Mouse (Mus musculus) small intestine, adult 2 months (tissue): ENCODE data around the gene Dnajb7. TPM values are rescaled to one million over a fixed set of nuclear protein-coding genes. Genes with fewer than 3 reads are reported as not detected.

Experiments
- H3K27ac ChIP-seq: fragments of 200-500 bp; 2 replicates; pipeline ENCODE4 v1.5.1; 2012; ENCODE audit warnings: low read depth, low read length, control low read depth, inconsistent platforms; ENCODE audit not compliant: insufficient read depth
- H3K27me3 ChIP-seq: fragments of 200-500 bp; 2 replicates; pipeline ENCODE4 v1.6.1; 2012; ENCODE audit warnings: mild to moderate bottlenecking, moderate library complexity, low read length, inconsistent platforms; ENCODE audit not compliant: control insufficient read depth, insufficient read depth
- H3K36me3 ChIP-seq: fragments of 200-500 bp; 2 replicates; pipeline ENCODE4 v1.6.1; 2012; ENCODE audit warnings: mild to moderate bottlenecking, low read length, control low read depth, inconsistent platforms; ENCODE audit not compliant: control insufficient read depth, insufficient read depth
- H3K4me1 ChIP-seq: fragments of 200-500 bp; 2 replicates; pipeline ENCODE4 v1.6.1; 2012; ENCODE audit warnings: low read length, inconsistent platforms, mixed read lengths; ENCODE audit not compliant: control insufficient read depth, insufficient read depth, insufficient read length
- H3K4me3 ChIP-seq: fragments of 200-500 bp; 2 replicates; pipeline ENCODE4 v1.5.1; 2012; ENCODE audit warnings: low read depth, mild to moderate bottlenecking, control low read depth, inconsistent platforms, low read length, moderate library complexity
- CTCF ChIP-seq: fragments of 200-500 bp; IDR thresholded peaks from 2 replicates; pipeline ENCODE4 v1.5.1; 2012; ENCODE audit warnings: low read depth, mild to moderate bottlenecking, control low read depth, inconsistent platforms, low read length, moderate library complexity, mixed read lengths; ENCODE audit not compliant: insufficient replicate concordance, insufficient read length; ENCODE audit errors: extremely low read depth
- POLR2A ChIP-seq: fragments of 200-500 bp; IDR thresholded peaks from 2 replicates; pipeline ENCODE4 v1.6.1; 2012; ENCODE audit warnings: low read depth, mild to moderate bottlenecking, control low read depth, inconsistent platforms, low read length, moderate library complexity
- WGBS: fragments of 180-500 bp; shearing (Covaris S2); methylation state at CpG from one replicate; pipeline ENCODE4 v1.1.7; 2018; 5-methylcytosine and 5-hydroxymethylcytosine counted together
- polyA plus RNA-seq: library from polyadenylated mRNA; depleted of rRNA; stranded (reverse); fragments of >200 nt; gene quantifications from 2 replicates; pipeline ENCODE4 v1.2.3, GENCODE M21; 2012

The Dnajb7 gene
- polyA plus RNA-seq, 1 experiment = not detected

DNA sequence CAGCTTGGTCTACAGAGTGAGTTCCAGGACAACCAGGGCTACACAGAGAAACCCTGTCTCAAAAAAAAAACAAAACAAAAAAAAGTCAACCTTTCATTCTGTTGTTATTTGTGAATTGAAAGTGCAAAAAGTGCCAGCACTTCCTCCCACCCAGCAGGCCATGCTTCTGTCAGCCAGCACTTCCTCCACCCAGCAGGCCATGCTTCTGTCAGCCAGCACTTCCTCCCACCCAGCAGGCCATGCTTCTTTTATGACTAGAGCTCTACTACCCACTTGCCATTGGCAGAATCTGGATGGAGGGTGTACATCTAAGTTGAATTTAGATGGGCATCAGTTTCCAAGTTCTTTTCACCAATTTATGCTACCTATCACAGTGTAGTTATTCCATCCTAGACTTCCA lies 15.1 kb downstream of the Dnajb7 start:
- Histone ChIP-seq H3K4me1 (0 out of 2 replicates have a peak, but pooled peaks cover 3% of the 10 kb centered on the region), H3K36me3 (peaks cover 18% of the 10 kb centered on the region), H3K27me3 (no peaks in the 10 kb centered on the region), H3K4me3 (no peak overlapping the region), H3K27ac (no peak overlapping the region)
- TF ChIP-seq CTCF (no peak), POLR2A (no peak)

DNA sequence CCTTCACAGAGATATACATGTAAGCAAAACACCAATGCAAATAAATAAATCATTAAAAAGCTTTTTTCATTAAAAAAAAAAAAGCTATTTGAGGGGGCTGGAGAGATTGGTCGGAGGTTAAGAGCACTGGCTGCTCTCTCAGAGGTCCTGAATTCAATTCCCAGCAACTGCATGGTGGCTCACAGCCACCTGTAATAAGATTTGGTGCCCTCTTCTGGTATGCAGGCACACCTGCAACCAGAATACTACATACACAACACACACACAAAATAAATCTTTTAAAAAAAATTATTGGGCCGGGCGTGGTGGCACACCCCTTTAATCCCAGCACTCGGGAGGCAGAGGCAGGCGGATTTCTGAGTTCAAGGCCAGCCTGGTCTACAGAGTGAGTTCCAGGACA lies 21.8 kb downstream of the Dnajb7 start:
- Histone ChIP-seq H3K27ac (no peak overlapping the region), H3K36me3 (peaks cover 38% of the 10 kb centered on the region), H3K4me1 (no peaks in the 10 kb centered on the region), H3K27me3 (no peaks in the 10 kb centered on the region), H3K4me3 (no peak overlapping the region)
- 95% methylated on average over 5 of the region's 5 CpGs for WGBS
- TF ChIP-seq POLR2A (no peak), CTCF (peak; percentile 33; the same call in 1 of the 2 replicates)

DNA sequence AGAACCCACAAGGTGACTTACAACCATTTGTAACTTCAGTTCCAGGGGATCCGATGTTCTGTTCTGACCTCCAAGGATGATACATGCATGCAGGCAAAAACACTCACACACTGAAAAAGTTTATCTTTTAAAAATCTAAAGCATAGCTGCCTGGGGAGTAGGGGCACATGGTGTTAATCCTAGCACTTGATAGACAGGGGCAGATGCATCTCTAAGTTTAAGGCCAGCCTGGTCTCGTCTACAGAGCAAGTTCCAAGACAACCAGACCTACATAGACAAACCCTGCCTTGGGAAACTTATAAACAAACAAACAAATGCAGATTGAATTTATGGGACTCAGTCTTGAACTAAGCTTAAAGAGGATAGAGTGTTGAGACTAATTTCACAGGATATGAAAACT lies 29.3 kb downstream of the Dnajb7 start:
- H3K4me1 ChIP-seq = no peaks in the 10 kb centered on the region
- 90% methylated on average over 2 of the region's 2 CpGs for WGBS
- H3K36me3 ChIP-seq = peaks cover 37% of the 10 kb centered on the region
- TF ChIP-seq POLR2A = no peak
- no peak for TF ChIP-seq CTCF
- H3K27ac ChIP-seq = no peak overlapping the region
- H3K4me3 ChIP-seq = no peak overlapping the region
- H3K27me3 ChIP-seq = no peaks in the 10 kb centered on the region

DNA sequence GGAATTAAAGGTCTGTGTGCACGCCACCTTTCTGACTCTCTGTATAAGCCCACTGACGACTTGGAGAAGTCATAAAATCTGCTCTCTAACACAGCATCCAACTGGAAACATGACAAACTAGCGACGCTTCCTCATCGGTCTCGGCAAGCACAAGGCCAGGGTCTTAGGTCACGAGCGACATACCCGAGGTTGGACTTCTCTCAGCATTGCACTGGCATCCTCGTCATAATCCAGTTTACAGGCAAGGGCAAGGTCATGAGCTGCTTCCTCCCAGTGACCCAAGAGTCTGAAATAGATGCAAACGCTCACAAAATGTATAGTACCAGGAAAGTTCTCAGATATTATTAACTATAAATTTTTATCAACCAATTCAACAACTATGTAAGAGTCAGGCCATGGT lies 33.5 kb downstream of the Dnajb7 start:
- peaks cover 56% of the 10 kb centered on the region for H3K36me3 ChIP-seq
- no peak overlapping the region for H3K27ac ChIP-seq
- 90% methylated on average over 11 of the region's 11 CpGs for WGBS
- H3K27me3 ChIP-seq = no peaks in the 10 kb centered on the region
- no peaks in the 10 kb centered on the region for H3K4me1 ChIP-seq
- TF ChIP-seq CTCF (no peak), POLR2A (no peak)
- no peak overlapping the region for H3K4me3 ChIP-seq

DNA sequence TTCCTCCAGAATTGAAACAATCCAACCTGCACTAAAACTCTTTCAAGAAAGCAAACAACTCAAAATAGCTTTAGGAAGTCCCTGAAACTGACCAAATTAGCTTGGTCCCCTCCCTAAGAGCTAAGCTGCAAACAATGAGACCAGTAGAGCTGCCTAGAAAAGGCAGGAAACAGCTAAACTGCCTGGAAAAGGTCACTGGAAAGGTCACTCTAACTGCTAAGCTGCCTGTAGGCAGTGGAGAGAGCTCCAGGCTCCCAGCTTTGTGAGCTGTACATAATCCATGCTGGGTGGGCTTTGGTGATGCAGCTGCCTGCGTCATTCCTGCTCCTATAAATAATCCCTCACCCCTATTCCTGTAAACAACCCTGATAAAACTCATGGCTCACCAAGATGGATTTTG lies 37.7 kb downstream of the Dnajb7 start:
- Histone ChIP-seq H3K27me3 (no peaks in the 10 kb centered on the region), H3K4me3 (no peak overlapping the region), H3K4me1 (no peaks in the 10 kb centered on the region), H3K36me3 (peaks cover 46% of the 10 kb centered on the region), H3K27ac (no peak overlapping the region)
- 93% methylated on average over 1 of the region's 1 CpGs for WGBS
- TF ChIP-seq CTCF (no peak), POLR2A (no peak)

DNA sequence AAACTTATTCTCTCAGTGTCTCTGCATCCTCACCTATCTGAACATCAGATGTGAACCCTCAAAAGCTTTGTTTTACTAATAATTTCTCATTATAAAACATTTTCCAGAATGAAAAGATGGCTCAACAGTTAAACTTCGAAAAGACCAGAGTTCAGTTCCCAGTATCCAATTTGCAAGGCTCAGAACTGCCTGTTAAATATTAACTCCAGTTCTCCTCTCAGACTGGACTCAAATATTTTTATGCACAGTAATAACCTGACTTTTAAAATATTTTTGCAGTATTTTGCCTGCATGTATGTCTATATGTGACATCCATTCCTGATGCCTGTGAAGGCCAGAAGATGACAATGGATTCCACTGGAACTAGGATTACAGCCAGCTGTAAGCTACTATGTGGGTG lies 39.5 kb downstream of the Dnajb7 start:
- H3K4me3 ChIP-seq = no peak overlapping the region
- peaks cover 45% of the 10 kb centered on the region for H3K36me3 ChIP-seq
- no peaks in the 10 kb centered on the region for H3K27me3 ChIP-seq
- H3K27ac ChIP-seq = no peak overlapping the region
- H3K4me1 ChIP-seq = no peaks in the 10 kb centered on the region
- TF ChIP-seq CTCF (no peak), POLR2A (no peak)
- WGBS = 30% methylated on average over 1 of the region's 1 CpGs

DNA sequence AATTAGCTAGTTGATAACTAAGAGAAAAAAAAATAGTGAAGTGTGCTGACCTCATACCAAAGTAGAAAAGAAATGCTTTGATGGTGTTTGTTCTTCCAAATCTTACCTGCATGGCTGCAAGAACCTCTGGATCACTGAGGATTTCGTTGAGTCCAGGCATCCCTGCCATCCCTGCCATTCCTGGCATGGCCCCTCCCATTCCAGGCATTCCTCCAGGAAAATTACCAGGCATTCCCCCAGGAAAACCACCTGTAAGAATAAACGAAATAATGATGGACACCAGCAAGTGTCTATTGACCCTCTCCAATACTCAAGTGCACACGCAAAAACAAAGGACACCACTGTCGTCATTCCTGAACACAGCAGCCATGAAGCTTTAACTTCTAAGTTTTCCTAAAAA lies 41.9 kb downstream of the Dnajb7 start:
- Histone ChIP-seq H3K27ac (no peak overlapping the region), H3K36me3 (peaks cover 31% of the 10 kb centered on the region), H3K4me3 (no peak overlapping the region), H3K27me3 (no peaks in the 10 kb centered on the region), H3K4me1 (no peaks in the 10 kb centered on the region)
- WGBS = 53% methylated on average over 4 of the region's 4 CpGs
- TF ChIP-seq CTCF (no peak), POLR2A (no peak)

DNA sequence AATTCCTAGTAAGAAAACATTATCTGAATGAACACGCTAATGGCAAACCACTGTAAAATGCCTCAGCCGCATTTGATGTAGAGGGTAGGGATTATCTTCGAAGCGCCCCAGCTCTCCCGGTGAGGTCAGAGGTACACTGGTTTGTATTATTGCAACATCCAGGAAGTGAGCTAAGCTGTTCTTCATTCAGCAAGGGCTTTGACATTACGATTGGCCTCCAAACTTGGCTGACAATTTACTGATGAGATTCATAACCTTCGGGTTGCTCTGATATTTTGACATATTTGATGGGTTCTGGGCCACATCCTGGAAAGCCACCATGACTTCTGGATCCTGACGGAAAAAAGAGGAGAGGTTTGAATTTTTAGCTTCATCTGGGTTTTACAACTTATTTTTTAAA lies 42.9 kb downstream of the Dnajb7 start:
- H3K36me3 ChIP-seq = peaks cover 23% of the 10 kb centered on the region
- 41% methylated on average over 8 of the region's 8 CpGs for WGBS
- no peak overlapping the region for H3K27ac ChIP-seq
- no peak overlapping the region for H3K4me3 ChIP-seq
- TF ChIP-seq CTCF = no peak
- no peak for TF ChIP-seq POLR2A
- H3K27me3 ChIP-seq = no peaks in the 10 kb centered on the region
- H3K4me1 ChIP-seq = peaks cover 2% of the 10 kb centered on the region; the same call in 1 of the 2 replicates
